Mouse (Mus musculus): Measurements from ENCODE around the gene Ebpl. TPM values are rescaled to one million over a fixed set of nuclear protein-coding genes. Genes with fewer than 3 reads are reported as not detected.

Ebpl gene
- polyA plus RNA-seq, 2 experiments = 4.8 to 14.5 TPM

GRCm38 (mm10) chr14:61394745-61395144 lies 34.5 kb upstream of the Ebpl start:
- no peak for ATAC-seq (ENCODE audit: low FRiP score, low read depth)
- H3K27me3 ChIP-seq (ENCODE audit: control insufficient read depth, insufficient read depth, low read length) = no peaks in the 10 kb centered on the region
- no peak for TF ChIP-seq POLR2A (IDR thresholded peaks at IDR 0.05; ENCODE audit: borderline replicate concordance, extremely low read depth, insufficient read depth, insufficient read length)
- H3K9ac ChIP-seq (ENCODE audit: low read depth, low read length, severe bottlenecking) = no peak overlapping the region
- H3K36me3 ChIP-seq (ENCODE audit: control insufficient read depth, insufficient read depth, low read length) = peaks cover 25% of the 10 kb centered on the region
- no peak for DNase-seq (ENCODE audit: low spot score)
- WGBS = 89% methylated on average over 6 of the region's 6 CpGs
- H3K4me2 ChIP-seq (replicated peaks; ENCODE audit: low read depth, low read length, severe bottlenecking) = no peak overlapping the region
- no peaks in the 10 kb centered on the region for H3K4me1 ChIP-seq (ENCODE audit: control insufficient read depth, insufficient read depth, low read length)
- no peak overlapping the region for H3K27ac ChIP-seq (replicated peaks; ENCODE audit: low read depth, low read length)
- H3K9me3 ChIP-seq (ENCODE audit: control insufficient read depth, low read length) = no peaks in the 10 kb centered on the region
- H3K4me3 ChIP-seq (replicated peaks; ENCODE audit: low read length) = no peak overlapping the region

- no peak for DNase-seq (ENCODE audit: low spot score)
- Histone ChIP-seq H3K4me3 (replicated peaks; ENCODE audit: low read length) (no peak overlapping the region), H3K4me2 (replicated peaks; ENCODE audit: low read depth, low read length, severe bottlenecking) (no peak overlapping the region), H3K9ac (ENCODE audit: low read depth, low read length, severe bottlenecking) (no peak overlapping the region), H3K9me3 (ENCODE audit: control insufficient read depth, low read length) (no peaks in the 10 kb centered on the region), H3K27ac (replicated peaks; ENCODE audit: low read depth, low read length) (no peak overlapping the region), H3K4me1 (ENCODE audit: control insufficient read depth, insufficient read depth, low read length) (no peaks in the 10 kb centered on the region), H3K36me3 (ENCODE audit: control insufficient read depth, insufficient read depth, low read length) (peaks cover 27% of the 10 kb centered on the region), H3K27me3 (ENCODE audit: control insufficient read depth, insufficient read depth, low read length) (no peaks in the 10 kb centered on the region)
- no peak for ATAC-seq (ENCODE audit: low FRiP score, low read depth)
- no peak for TF ChIP-seq POLR2A (IDR thresholded peaks at IDR 0.05; ENCODE audit: borderline replicate concordance, extremely low read depth, insufficient read depth, insufficient read length)
- 85% methylated on average over 3 of the region's 3 CpGs for WGBS
Measured at GRCm38 (mm10) chr14:61390586-61390985, 30.3 kb upstream of the Ebpl start.

- no peak overlapping the region for H3K4me2 ChIP-seq (replicated peaks; ENCODE audit: low read depth, low read length, severe bottlenecking)
- no peaks in the 10 kb centered on the region for H3K9me3 ChIP-seq (ENCODE audit: control insufficient read depth, low read length)
- DNase-seq (ENCODE audit: low spot score) = no peak
- no peak overlapping the region for H3K4me3 ChIP-seq (replicated peaks; ENCODE audit: low read length)
- no peak overlapping the region for H3K27ac ChIP-seq (replicated peaks; ENCODE audit: low read depth, low read length)
- H3K36me3 ChIP-seq (ENCODE audit: control insufficient read depth, insufficient read depth, low read length) = peaks cover 39% of the 10 kb centered on the region
- no peak for ATAC-seq (ENCODE audit: low FRiP score, low read depth)
- no peak overlapping the region for H3K9ac ChIP-seq (ENCODE audit: low read depth, low read length, severe bottlenecking)
- WGBS = 96% methylated on average over 2 of the region's 2 CpGs
- H3K4me1 ChIP-seq (ENCODE audit: control insufficient read depth, insufficient read depth, low read length) = no peaks in the 10 kb centered on the region
- TF ChIP-seq POLR2A (IDR thresholded peaks at IDR 0.05; ENCODE audit: borderline replicate concordance, extremely low read depth, insufficient read depth, insufficient read length) = no peak
- H3K27me3 ChIP-seq (ENCODE audit: control insufficient read depth, insufficient read depth, low read length) = no peaks in the 10 kb centered on the region
Measured at GRCm38 (mm10) chr14:61367290-61367689, 7.1 kb upstream of the Ebpl start.

- Histone ChIP-seq H3K4me2 (replicated peaks; ENCODE audit: low read depth, low read length, severe bottlenecking) (no peak overlapping the region), H3K4me1 (ENCODE audit: control insufficient read depth, insufficient read depth, low read length) (peaks cover 3% of the 10 kb centered on the region; the same call in 1 of the 2 replicates), H3K36me3 (ENCODE audit: control insufficient read depth, insufficient read depth, low read length) (peaks cover 23% of the 10 kb centered on the region), H3K9ac (ENCODE audit: low read depth, low read length, severe bottlenecking) (no peak overlapping the region), H3K9me3 (ENCODE audit: control insufficient read depth, low read length) (no peaks in the 10 kb centered on the region), H3K27ac (replicated peaks; ENCODE audit: low read depth, low read length) (no peak overlapping the region), H3K4me3 (replicated peaks; ENCODE audit: low read length) (no peak overlapping the region), H3K27me3 (ENCODE audit: control insufficient read depth, insufficient read depth, low read length) (no peaks in the 10 kb centered on the region)
- DNase-seq (ENCODE audit: low spot score) (no peak), ATAC-seq (ENCODE audit: low FRiP score, low read depth) (no peak)
- 86% methylated on average over 3 of the region's 3 CpGs for WGBS
- TF ChIP-seq POLR2A (IDR thresholded peaks at IDR 0.05; ENCODE audit: borderline replicate concordance, extremely low read depth, insufficient read depth, insufficient read length) = no peak
Measured at GRCm38 (mm10) chr14:61364656-61365055, 4.4 kb upstream of the Ebpl start.

- no peak for TF ChIP-seq POLR2A (IDR thresholded peaks at IDR 0.05; ENCODE audit: borderline replicate concordance, extremely low read depth, insufficient read depth, insufficient read length)
- H3K4me2 ChIP-seq (replicated peaks; ENCODE audit: low read depth, low read length, severe bottlenecking) = no peak overlapping the region
- H3K9me3 ChIP-seq (ENCODE audit: control insufficient read depth, low read length) = no peaks in the 10 kb centered on the region
- peaks cover 3% of the 10 kb centered on the region; the same call in 1 of the 2 replicates for H3K4me1 ChIP-seq (ENCODE audit: control insufficient read depth, insufficient read depth, low read length)
- no peak overlapping the region for H3K4me3 ChIP-seq (replicated peaks; ENCODE audit: low read length)
- 96% methylated on average over 2 of the region's 2 CpGs for WGBS
- ATAC-seq (ENCODE audit: low FRiP score, low read depth) (no peak), DNase-seq (ENCODE audit: low spot score) (no peak)
- H3K27me3 ChIP-seq (ENCODE audit: control insufficient read depth, insufficient read depth, low read length) = no peaks in the 10 kb centered on the region
- 0 out of 2 replicates have a peak overlapping the region, but pooled peaks have one; percentile 22 for H3K27ac ChIP-seq (replicated peaks; ENCODE audit: low read depth, low read length)
- H3K9ac ChIP-seq (ENCODE audit: low read depth, low read length, severe bottlenecking) = no peak overlapping the region
- peaks cover 19% of the 10 kb centered on the region for H3K36me3 ChIP-seq (ENCODE audit: control insufficient read depth, insufficient read depth, low read length)
Measured at GRCm38 (mm10) chr14:61363734-61364133, 3.5 kb upstream of the Ebpl start.

GRCm38 (mm10) chr14:61362268-61362667 lies 2.0 kb upstream of the Ebpl start:
- Histone ChIP-seq H3K4me3 (replicated peaks; ENCODE audit: low read length) (no peak overlapping the region), H3K27me3 (ENCODE audit: control insufficient read depth, insufficient read depth, low read length) (no peaks in the 10 kb centered on the region), H3K4me2 (replicated peaks; ENCODE audit: low read depth, low read length, severe bottlenecking) (no peak overlapping the region), H3K27ac (replicated peaks; ENCODE audit: low read depth, low read length) (no peak overlapping the region), H3K9me3 (ENCODE audit: control insufficient read depth, low read length) (no peaks in the 10 kb centered on the region), H3K4me1 (ENCODE audit: control insufficient read depth, insufficient read depth, low read length) (peaks cover 3% of the 10 kb centered on the region; the same call in 1 of the 2 replicates), H3K9ac (ENCODE audit: low read depth, low read length, severe bottlenecking) (no peak overlapping the region), H3K36me3 (ENCODE audit: control insufficient read depth, insufficient read depth, low read length) (peaks cover 11% of the 10 kb centered on the region)
- WGBS = 93% methylated on average over 2 of the region's 2 CpGs
- DNase-seq (ENCODE audit: low spot score) (no peak), ATAC-seq (ENCODE audit: low FRiP score, low read depth) (no peak)
- TF ChIP-seq POLR2A (IDR thresholded peaks at IDR 0.05; ENCODE audit: borderline replicate concordance, extremely low read depth, insufficient read depth, insufficient read length) = no peak
